Mouse (Mus musculus) thymus, postnatal 25 days (tissue): ENCODE measurements around the gene Gm20481.
"Not testable (repeated sequence)": the region's sequence is repeated elsewhere in the genome, so short reads cannot be mapped to it uniquely, and the experiment has no call there.

Experiments
- DNase-seq: peaks from one replicate; pipeline ENCODE4 v3.0.0; 2022

Gene Gm20481

DNA sequence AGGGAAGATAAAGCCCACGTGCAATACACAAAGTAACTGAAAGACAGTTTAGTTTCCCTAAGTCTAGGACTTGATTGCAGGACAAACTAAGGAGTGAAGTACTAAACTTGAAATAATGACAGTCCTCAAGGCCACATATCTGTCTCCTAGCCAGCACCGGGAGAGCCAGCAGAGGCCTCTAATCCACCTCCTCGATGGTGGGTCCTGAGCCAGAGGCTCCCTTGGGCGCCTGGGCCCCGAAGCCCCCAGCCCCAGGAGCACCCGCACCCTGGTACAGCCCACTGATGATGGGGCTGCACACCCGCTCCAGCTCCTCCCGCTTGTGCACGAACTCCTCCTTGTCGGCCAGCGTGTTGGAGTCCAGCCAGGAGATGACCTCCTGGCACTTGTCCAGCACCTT, at the start of gene Gm20481:
Gene Gm20481 (plus strand): TSS at position 91 of the 400 bp plus-strand sequence.
- DNase-seq = not testable (repeated sequence)

DNA sequence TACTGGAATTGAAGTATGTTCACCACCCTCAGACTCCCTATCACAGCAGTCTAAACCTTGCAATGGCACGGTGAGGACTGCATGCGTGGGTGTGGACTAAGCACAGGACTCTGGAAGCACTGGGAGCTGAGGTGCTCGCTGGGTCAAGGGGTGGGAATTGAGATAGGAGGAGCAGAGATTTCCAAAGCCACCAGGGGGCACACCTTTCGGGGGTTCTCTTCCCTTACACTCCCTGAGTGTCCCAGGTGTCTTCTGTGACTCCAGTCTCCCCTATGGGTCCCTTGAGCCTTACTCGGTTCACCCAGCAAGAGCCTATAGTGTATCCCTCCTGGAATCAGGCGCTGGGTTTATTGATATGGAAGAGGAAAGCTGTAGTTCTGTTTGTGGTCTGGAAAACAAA, 46.8 kb upstream of the Gm20481 start:
- DNase-seq = peak; percentile 37

DNA sequence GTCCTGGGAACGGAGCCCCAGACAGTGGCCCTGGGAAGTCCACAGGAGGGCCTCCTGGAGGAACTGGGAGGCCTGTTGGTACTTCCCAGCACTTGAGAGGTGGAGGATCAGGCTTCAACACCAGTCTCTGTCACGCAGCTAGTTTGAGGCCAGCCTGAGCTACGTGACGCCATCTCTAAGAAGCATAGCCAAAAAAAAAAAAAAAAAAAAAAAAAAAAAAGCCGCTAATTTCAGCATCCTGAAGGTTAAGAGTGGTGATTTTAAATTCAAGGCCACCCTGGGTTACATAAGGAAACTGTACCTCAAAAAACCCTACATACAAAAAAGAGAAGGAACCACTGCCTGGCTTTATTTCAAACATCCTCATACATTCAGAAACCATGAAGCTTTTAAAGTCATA, 45.5 kb upstream of the Gm20481 start:
- no peak for DNase-seq

DNA sequence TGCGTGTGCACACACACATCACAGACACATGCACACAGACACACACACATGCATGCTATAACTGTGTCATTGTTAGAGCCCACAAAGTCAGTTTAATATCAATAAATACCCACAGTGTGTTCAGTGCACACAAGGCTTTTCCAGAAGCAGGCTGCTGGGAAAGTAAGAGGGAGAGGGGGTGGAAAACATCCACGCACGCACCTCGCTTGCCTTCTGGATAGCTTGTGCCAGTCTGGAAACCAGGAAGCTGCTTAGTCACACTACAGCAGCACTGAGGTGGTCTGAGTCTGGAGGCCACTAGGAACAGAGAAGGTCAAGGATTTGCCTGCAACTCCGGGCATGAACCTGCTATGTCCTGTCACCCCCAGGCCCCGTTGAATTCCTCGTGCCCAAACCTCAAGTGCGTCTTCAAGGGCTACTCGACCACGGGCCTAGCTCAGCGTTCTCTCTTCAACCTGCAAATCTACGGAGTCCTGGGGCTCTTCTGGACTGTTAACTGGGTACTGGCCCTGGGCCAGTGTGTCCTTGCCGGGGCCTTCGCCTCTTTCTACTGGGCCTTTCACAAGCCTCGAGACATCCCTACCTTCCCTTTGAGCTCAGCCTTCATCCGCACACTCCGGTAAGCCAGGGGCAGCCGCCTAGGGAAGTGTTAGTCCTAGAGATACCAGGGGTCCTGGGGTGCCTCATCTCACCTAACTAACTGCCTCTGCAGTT, 42.2 kb upstream of the Gm20481 start:
- no peak for DNase-seq

DNA sequence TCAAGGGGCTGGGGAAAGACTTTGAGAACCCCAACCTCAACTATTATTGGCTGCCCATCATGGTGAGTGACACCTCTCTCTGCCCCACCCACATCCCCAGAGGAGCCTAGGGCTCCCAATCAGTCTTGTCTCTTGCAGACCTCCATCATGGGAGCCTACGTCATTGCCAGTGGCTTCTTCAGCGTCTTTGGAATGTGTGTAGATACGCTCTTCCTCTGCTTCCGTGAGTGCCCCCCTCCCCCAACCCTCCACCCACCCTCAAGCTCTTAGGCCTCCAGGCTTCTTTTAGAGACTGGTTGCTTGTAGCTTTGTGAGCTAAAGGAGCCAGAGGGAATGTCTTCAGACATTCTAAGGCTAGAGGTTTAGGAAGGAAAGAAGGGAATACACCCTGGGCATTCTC, 40.9 kb upstream of the Gm20481 start:
- DNase-seq = no peak

DNA sequence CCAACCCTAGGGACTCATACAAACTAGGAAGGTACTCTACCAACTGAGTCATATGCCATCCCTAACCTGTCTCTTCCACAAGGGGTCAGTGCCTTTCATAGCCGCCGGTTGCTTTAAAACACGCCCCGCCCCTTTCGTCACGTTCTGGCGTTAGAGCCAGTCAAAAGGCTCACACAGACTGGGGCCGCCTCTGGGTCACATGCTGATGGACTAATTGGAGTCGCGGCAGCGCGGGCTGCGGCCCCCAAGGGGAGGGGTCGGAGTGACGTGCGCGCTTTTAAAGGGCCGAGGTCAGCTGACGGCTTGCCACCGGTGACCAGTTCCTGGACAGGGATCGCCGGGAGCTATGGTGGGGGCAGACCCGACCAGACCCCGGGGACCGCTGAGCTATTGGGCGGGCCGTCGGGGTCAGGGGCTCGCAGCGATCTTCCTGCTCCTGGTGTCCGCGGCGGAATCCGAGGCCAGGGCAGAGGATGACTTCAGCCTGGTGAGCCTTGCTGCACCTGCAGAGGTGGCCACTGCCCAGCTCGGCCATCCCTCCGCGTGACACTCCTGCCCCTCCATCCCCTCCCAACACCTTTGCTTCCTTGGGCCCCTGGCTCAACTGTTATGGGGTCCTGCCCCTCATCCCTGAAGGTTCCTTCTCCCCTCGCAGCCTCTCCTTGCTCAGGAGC, 38.5 kb upstream of the Gm20481 start, which contains the start of gene Neu1:
Gene Neu1 (plus strand): TSS at position 193 of the 674 bp plus-strand sequence.
- peak; percentile 93 for DNase-seq

DNA sequence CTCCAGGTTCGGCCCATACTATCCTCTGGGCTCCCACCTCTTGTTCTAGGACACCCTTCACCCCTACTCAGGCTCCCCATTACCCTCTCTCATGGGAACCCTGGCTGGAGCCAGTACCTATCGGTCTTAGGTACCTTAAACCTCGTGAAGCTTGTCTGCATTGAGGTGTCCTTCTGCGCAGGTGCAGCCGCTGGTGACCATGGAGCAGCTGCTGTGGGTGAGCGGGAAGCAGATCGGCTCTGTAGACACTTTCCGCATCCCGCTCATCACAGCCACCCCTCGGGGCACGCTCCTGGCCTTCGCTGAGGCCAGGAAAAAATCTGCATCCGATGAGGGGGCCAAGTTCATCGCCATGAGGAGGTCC, 38.0 kb upstream of the Gm20481 start:
- peak; percentile 60 for DNase-seq

DNA sequence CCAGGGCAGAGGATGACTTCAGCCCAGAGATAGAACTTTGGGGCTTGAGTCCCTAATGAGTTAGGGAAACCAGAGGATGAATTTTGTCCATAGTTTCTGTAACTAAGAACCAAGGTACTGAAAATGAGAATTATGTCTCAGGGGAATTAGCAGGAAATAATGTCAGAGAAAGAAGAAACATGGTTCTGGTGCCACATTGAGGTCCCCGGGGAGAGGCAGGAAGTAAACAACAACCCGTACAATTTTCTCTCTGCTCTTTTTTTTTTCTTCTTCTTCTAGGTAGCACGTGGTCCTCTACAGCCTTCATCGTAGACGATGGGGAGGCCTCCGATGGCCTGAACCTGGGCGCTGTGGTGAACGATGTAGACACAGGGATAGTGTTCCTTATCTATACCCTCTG, 37.4 kb upstream of the Gm20481 start:
- DNase-seq = no peak

DNA sequence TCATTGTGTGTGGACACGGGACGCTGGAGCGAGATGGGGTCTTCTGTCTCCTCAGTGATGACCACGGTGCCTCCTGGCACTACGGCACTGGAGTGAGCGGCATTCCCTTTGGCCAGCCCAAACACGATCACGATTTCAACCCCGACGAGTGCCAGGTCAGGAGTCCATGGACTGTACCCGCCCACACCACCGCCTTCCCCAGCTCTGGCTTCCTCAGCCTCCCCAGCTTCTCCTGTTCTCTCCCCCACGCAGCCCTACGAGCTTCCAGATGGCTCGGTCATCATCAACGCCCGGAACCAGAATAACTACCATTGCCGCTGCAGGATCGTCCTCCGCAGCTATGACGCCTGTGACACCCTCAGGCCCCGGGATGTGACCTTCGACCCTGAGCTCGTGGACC, 35.7 kb upstream of the Gm20481 start:
- no peak for DNase-seq

DNA sequence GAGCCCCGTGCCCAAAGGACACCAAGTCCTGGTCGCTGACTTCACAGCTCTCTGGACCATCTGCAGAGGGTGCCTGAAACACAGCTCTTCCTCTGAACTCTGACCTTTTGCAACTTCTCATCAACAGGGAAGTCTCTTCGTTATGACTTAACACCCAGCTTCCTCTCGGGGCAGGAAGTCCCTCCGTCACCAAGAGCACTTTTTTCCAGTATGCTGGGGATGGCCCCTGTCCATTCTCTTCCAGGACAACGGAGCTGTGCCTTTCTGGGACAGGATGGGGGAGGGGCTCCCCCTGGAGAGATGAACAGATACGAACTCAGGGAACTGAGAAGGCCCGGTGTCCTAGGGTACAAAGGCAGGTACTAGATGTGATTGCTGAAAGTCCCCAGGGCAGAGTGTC, 34.9 kb upstream of the Gm20481 start:
- no peak for DNase-seq

DNA sequence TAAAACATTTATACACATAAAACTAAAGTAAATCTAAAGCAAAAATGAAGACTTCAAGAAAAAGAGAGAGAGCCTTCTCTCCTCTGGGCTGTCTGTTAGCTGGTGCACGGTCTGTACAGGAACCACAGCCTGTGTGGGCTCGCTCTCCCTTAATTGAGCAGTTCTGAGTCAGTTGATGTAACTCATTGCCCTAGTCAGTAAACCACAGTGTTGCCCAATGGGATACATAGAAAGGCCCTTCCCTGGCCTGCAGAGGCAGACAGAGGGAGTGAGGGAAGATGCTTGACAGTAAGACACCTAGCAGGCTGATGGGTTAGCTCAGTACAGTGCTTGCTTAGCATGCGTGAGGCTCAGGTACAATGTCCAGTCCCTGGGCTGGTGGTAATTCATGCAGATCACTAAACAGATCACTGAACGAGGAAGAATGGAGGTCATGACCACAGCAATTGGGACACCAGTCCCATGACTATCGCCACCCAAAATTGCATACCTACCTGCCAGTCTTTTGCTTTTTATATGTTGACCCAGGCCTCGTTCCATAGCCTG, 31.7 kb upstream of the Gm20481 start:
- DNase-seq = no peak

DNA sequence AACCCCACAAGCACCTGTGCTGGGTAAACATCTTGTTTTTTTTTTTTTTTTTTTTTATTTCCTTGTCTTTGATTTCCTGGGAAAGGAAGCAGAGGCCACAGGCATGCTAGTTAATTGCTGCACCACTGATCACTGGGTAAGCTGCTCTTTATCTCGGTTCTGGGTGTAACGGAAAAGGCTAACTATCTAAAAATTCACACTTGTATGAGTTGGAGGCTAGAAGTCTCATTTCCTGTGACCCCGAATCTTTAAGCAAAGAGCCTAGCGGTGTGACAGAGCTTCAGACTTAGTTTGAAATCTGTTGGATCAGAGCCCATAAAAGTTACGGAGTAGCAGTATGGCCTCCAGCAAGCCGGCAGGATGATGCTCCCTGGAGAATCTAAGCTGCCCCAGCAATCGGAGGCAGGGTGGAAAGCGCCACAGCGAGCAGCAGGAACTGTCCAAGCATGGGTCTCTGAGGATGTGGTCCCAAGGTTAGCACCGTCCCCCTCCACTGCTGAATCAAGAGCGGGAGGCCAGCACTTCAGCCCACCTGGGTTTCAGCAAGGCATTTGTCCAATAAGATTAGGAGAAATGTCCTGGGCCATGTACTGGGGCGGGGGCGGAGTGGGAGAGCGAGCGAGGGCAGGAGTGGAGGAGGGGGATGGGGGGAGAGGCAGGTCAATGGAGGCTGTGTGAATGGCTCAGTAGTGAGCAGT, 28.2 kb upstream of the Gm20481 start:
- DNase-seq = no peak

DNA sequence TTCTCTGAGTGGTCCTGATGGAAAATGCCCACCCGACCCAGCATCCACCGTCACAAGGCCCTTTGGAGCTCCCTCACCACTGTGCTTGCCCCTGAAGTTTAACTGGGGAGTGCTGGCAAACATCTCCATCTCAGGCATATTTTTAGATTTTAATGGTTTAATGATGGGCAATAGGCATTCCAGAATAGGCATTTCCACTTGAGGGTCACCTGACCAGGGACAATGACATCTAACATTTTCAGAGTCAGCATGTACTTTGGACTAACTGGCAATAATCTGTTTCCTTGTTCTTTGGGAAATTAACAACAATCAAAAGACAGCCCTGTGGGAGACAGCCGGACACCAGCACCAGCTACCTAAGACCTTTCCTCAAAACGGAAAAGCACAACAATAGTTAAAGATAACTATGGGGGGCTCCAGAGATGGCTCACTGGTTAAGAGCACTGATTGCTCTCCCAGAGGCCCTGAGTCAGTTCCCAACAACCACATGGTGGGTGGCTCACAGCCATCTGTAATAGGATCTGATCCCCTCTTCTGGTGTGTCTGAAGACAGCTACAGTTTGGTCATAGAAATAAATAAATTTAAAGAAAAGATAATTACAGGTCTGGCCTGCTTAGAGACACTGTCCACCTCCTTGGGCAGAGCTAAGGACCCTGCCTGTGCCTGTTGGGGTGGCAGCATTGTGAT, 26.4 kb upstream of the Gm20481 start:
- DNase-seq = no peak

DNA sequence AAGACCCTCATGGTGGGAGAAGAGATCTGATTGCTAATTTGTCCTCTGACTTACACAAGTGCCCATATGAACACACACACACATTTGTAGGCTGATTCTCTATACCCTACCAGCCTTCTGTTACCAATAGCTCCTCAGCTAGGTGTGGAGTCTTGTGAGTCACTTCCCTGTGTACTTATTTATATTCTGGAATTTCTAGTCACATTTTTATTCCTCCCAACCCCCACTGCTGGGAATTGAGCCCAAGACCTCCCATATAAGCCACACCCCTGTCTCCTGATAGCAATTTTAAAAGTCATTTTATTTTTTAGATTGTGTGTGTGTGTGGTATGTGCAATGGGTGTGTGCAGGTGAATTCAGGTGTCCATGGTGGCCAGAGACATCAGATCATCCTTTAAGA, 25.4 kb upstream of the Gm20481 start:
- no peak for DNase-seq

DNA sequence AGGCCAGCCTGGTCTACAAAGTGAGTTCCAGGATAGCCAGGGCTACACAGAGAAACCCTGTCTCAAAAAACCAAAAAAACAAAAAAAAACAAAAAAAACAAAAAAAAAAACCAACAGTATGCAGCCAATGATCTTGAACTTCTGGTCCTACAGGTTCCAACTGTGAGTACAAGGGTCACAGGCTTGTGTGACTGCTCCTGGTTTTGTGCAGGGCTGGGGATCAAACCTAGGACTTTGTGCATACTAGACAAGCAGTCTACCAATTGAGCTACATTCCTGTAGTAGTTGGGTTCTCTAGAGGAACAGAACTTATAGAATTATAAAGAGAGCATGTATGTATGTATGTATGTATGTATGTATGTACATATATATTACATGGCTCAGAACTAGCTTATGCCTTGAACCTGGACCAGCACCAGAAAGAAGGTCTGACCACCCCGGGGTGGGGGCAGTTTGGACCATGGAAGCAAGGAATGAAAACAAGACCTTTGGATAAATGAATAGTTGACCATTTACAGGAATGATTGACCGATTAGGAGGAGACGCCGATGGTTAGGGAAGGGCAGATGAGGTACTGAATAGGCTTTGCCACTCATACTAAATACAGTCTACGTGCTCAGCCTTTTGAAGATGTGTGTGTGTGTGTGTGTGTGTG, 23.1 kb upstream of the Gm20481 start:
- DNase-seq = no peak

DNA sequence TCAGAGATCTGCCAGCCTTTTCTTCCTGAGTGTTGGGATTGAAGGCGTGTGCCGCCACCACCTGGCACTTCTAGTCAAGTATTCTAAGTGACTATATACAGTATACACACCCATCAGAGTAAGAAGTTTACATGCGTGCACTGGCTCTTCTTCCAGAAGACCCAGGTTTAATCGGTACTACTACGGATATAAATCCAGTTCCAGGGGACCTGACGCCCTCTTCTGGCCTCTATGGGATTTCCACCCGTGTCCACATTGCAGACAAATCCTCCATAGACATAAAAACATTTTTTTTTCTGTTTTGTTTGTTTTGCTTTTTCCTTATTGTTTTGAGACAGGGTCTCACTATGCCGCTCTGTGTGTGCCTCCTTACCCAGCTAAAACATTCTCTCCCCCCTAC, 22.1 kb upstream of the Gm20481 start:
- no peak for DNase-seq

DNA sequence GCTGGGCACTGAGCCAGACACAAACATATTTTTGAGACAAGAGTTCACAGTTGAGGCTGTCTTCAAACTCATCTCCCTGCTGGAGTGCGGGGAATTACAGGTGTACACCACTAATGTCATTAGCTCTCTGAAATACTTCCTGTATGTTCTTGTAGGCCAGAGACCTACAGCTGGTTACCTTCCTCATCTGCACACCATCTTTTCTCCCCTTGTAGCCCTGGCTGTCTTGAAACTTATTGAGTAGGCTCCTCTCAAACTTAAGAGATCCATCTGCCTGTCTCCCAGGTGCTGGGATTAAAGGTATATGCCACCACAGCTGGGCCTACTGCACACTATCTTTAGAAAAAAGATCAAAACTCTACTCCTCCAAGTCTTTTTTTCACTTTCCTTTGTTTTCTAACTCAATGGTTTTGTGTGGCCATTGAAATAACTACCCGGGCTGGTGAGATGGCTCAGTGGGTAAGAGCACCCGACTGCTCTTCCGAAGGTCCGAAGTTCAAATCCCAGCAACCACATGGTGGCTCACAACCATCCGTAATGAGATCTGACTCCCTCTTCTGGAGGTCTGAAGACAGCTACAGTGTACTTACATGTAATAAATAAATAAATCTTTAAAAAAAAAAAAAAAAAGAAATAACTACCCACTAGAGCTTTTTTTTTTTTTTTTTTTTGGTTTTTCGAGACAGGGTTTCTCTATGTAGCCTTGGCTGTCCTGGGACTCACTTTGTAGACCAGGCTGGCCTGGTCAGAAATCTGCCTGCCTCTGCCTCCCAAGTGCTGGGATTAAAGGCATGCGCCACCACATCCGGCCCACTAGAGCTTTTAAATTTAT, 20.8 kb upstream of the Gm20481 start:
- not testable (repeated sequence) for DNase-seq

DNA sequence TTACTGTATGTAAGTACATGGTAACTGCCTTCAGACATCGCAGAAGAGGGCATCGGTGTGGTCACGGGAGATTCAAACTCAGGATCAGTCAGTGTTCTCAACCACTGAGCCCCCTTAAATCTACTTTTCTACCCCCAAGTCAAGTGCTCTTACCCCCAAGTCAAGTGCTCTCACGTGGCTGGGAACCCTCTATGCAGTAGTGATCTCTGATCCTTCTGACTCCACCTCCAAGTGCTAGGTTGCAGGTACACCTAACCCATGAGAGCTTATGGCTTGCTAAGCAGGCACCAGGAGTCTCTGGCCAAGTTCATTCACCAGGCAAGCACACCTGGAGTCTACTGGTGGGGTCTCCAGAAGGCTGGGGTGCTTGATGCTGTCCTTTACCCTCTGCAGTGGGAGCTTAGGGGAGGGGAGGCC, 20.2 kb upstream of the Gm20481 start:
- no peak for DNase-seq

DNA sequence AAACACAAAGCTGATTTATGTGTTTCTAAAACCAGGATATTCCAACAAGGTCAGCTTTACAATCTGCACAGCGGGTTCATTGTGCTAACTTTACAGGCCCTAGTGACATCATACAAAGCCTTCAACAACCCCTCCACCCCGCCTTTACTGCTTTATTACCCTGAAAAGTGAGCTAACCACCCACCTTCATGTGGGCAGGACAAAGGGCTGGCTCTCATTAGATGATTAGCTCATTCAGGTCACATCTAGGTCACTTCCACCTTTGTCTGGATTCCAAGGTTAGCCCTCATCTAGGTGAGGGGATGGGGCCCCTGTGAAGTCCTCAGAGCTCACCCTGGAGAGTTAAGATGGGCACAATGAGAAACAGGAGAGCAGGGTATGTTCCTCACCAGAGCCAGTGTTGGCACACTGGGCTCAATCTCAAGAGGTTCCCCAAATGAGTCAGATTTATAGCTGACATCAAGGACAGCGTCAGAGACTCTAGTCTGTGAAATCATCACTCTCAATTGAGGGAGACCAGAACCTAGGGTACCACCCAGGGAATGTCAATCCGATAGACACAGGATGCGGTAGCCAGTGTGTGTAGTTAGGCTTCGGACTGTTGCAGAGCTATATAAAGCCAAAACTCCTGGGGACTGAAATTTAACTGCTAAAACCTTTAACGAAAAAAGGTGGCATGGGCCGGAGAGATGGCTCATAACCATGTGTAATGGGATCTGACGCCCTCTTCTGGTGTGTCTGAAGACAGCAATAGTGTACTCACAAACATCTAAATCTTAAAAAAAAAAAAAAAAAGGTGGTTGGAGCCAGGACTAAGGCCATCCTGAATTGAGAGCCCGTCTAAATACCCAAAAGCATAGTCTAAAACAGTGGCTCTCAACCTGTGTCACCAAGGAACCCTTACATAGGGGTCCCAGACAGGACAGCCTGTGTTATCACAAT, 18.9 kb upstream of the Gm20481 start:
- no peak for DNase-seq

DNA sequence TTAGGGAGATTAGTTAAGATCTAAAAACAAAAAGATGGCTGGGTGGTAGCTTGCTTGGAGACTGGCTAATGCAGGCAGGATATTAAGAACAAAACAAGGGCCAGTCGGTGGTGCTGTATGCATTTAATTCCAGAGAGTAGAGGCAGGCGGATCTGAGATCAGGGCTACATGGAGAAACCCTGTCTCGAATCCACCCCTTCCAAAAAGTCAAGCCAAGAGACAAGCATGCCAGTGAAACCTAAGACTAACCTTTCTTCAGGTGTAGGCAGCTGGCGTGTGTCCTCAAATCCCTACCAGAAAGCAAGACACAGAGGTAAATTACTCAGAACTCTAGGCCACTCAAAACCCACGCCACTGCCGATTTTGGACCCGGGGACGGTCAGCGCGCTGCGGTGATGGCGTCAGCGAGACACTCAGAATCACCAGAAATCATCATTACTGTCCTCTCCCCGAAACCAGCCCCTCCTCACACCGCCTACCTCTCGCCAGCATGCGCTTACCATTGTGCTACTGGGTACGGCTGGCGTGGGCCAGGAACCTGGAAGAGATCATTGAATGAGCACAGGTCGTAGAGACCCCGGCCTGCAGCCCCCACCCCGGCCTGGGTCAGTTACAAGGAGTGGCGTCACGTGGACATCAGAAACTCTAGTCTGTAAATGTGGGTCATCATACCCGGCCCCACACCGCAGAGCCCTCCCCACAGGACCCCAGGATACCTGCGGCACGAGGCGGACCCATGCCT, 17.9 kb upstream of the Gm20481 start:
- no peak for DNase-seq
